ENCODE assay signal across 9 mouse cellular contexts in genomic region chr3:128519913-128520316, GRCm38 (mm10).
DNase-seq lines count a peak whose midpoint lies in the region; ATAC-seq lines count a peak whose summit lies in the region.
"Had no signal": no experiment of that assay in that cellular context is flagged by ENCODE, and none has a peak within 500 bp of the region (broad histone marks: within the 10 kb centered on the region; RNA-seq: fewer than 3 reads in every experiment).

No protein-coding gene starts in this region.

- no peaks in the 10 kb centered on the region for H3K36me3 ChIP-seq in embryonic facial prominence, embryonic 12.5 days
- no peaks in the 10 kb centered on the region for H3K36me3 ChIP-seq in hindbrain, embryonic 14.5 days (replicated peaks; ENCODE audit: control insufficient read depth, insufficient read depth)
- no peaks in the 10 kb centered on the region for H3K36me3 ChIP-seq in stomach, embryonic 15.5 days
- H3K36me3 ChIP-seq: G1E had no signal

- WGBS in embryonic facial prominence, embryonic 12.5 days, result 35% methylated on average over 6 of the region's 6 CpGs
- WGBS in hindbrain, embryonic 14.5 days, result 19% methylated on average over 6 of the region's 6 CpGs
- WGBS in stomach, embryonic 15.5 days, result 41% methylated on average over 6 of the region's 6 CpGs

- H3K4me3 ChIP-seq in embryonic facial prominence, embryonic 12.5 days, result no peak overlapping the region
- H3K4me3 ChIP-seq in hindbrain, embryonic 14.5 days (replicated peaks; ENCODE audit: low read length), result no peak overlapping the region
- H3K4me3 ChIP-seq in stomach, embryonic 15.5 days (replicated peaks), result 0 out of 2 replicates have a peak overlapping the region, but pooled peaks have one; percentile 4

- intact Hi-C loops in left cerebral cortex, postnatal 36 days (cut with DNase I), result no loop called here

- H3K9ac ChIP-seq in embryonic facial prominence, embryonic 12.5 days, result no peak overlapping the region
- no peak overlapping the region for H3K9ac ChIP-seq in hindbrain, embryonic 14.5 days
- H3K9ac ChIP-seq in stomach, embryonic 15.5 days, result no peak overlapping the region

- H3K27ac ChIP-seq in embryonic facial prominence, embryonic 12.5 days, result no peak overlapping the region
- no peak overlapping the region for H3K27ac ChIP-seq in hindbrain, embryonic 14.5 days
- H3K27ac ChIP-seq in stomach, embryonic 15.5 days, result peak overlapping the region; percentile 45; the same call in 1 of the 2 replicates

- ATAC-seq in embryonic facial prominence, embryonic 12.5 days (ENCODE audit: insufficient number of reproducible peaks, insufficient read depth, low FRiP score, low TSS enrichment), result no peak
- ATAC-seq in hindbrain, embryonic 14.5 days (ENCODE audit: low FRiP score), result peak; percentile 69
- ATAC-seq in stomach, embryonic 15.5 days (ENCODE audit: insufficient read depth, low FRiP score, low read depth), result no peak
- no peak for ATAC-seq in CD4-positive, CD25-positive, alpha-beta regulatory T cell, adult 4 months

- peak; percentile 15 for DNase-seq in kidney, postnatal 10 days
- no peak for DNase-seq in kidney, adult 18-20 months
- peak; percentile 56 for DNase-seq in hindbrain, embryonic 14.5 days (ENCODE audit: low spot score)
- DNase-seq in left cerebral cortex, postnatal 36 days (ENCODE audit: low spot score in 2 of 2), result peak; percentile 27 to 48
- no peak for DNase-seq in thymus, adult 18-20 months

- H3K4me1 ChIP-seq in embryonic facial prominence, embryonic 12.5 days, result no peaks in the 10 kb centered on the region
- H3K4me1 ChIP-seq in hindbrain, embryonic 14.5 days (replicated peaks; ENCODE audit: control insufficient read depth, insufficient read depth, low read length), result peaks cover 14% of the 10 kb centered on the region; the same call in 1 of the 2 replicates
- H3K4me1 ChIP-seq in stomach, embryonic 15.5 days, result no peaks in the 10 kb centered on the region

- H3K4me2 ChIP-seq in embryonic facial prominence, embryonic 12.5 days (replicated peaks), result 0 out of 2 replicates have a peak overlapping the region, but pooled peaks have one; percentile 9
- peak overlapping the region; percentile 32 for H3K4me2 ChIP-seq in hindbrain, embryonic 14.5 days (replicated peaks)
- peak overlapping the region; percentile 43 for H3K4me2 ChIP-seq in stomach, embryonic 15.5 days

- peaks cover 4% of the 10 kb centered on the region; the same call in 1 of the 2 replicates for H3K27me3 ChIP-seq in embryonic facial prominence, embryonic 12.5 days
- no peaks in the 10 kb centered on the region for H3K27me3 ChIP-seq in hindbrain, embryonic 14.5 days (ENCODE audit: control insufficient read depth, insufficient read depth, low read length)
- no peaks in the 10 kb centered on the region for H3K27me3 ChIP-seq in stomach, embryonic 15.5 days (replicated peaks)

- H3K9me3 ChIP-seq in embryonic facial prominence, embryonic 12.5 days, result no peaks in the 10 kb centered on the region
- no peaks in the 10 kb centered on the region for H3K9me3 ChIP-seq in hindbrain, embryonic 14.5 days (ENCODE audit: control insufficient read depth, low read length)
- no peaks in the 10 kb centered on the region for H3K9me3 ChIP-seq in stomach, embryonic 15.5 days

Comparison
In these comparisons a context has a peak if more than half of its experiments do, and no peak if none do; other contexts are left out.
1. DNase-seq: peak in kidney, postnatal 10 days (single experiment), hindbrain, embryonic 14.5 days (single experiment) and left cerebral cortex, postnatal 36 days (2 of 2); none in kidney, adult 18-20 months (single experiment) and thymus, adult 18-20 months (0 of 2).
2. Peak in every context shown above with its lines, with median percentiles within 50 percentile points of each other: H3K4me2 ChIP-seq.